Mouse (Mus musculus): ENCODE data around the gene Ranbp17.
"Not testable (repeated sequence)": the region's sequence is repeated elsewhere in the genome, so short reads cannot be mapped to it uniquely, and the experiment has no call there.

DNA sequence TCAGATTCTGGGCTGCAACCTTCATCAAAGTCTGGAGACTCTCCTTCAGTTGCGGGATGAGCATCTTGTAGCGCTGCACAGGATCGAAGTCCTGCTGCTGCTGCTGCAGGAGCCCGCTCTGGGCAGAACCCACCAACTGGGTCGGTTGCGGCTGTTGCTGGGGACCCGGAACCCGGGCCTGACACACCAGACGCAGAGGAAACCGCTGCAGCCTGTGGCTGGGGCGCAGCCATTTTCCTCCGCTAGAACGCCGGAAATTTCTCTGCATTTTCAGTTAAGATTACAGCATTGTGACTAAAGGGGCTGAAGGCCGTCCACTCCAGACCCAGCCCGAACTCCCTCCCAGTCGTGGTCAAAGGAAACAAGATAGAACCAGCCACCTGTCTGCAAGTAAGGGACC is 85.3 kb downstream of the Ranbp17 start:
- not testable (repeated sequence) for TF ChIP-seq POLR2A (IDR thresholded peaks at IDR 0.05; ENCODE audit: low read depth, low read length); CTCF (IDR thresholded peaks at IDR 0.05; ENCODE audit: extremely low read depth, insufficient read depth, insufficient read length, insufficient replicate concordance)

Data from spleen, adult 2 months (tissue).